Mouse (Mus musculus): ENCODE measurements around the gene Zbtb20. TPM values are rescaled to one million over a fixed set of nuclear protein-coding genes. Genes with fewer than 3 reads are reported as not detected.

Zbtb20 gene
- polyA plus RNA-seq, 1 experiment = 9.6 TPM

GRCm38 (mm10) chr16:43026351-43026750 lies 150.7 kb downstream of the Zbtb20 start:
- no peaks in the 10 kb centered on the region for H3K4me1 ChIP-seq (ENCODE audit: control insufficient read depth, insufficient read depth, insufficient read length, low read length)
- H3K4me3 ChIP-seq (ENCODE audit: low read depth, low read length) = no peak overlapping the region
- WGBS = 91% methylated on average over 2 of the region's 2 CpGs
- H3K36me3 ChIP-seq (ENCODE audit: control insufficient read depth, insufficient read depth, low read length) = no peaks in the 10 kb centered on the region
- TF ChIP-seq CTCF (IDR thresholded peaks at IDR 0.05; ENCODE audit: extremely low read depth, insufficient read length, insufficient replicate concordance, low read depth, low read length) = no peak
- no peaks in the 10 kb centered on the region for H3K27me3 ChIP-seq (ENCODE audit: control insufficient read depth, insufficient read depth, low read length)
- no peak overlapping the region for H3K27ac ChIP-seq (ENCODE audit: insufficient read depth, low read depth, low read length)

GRCm38 (mm10) chr16:43029243-43029642 lies 153.6 kb downstream of the Zbtb20 start:
- no peak overlapping the region for H3K4me3 ChIP-seq (ENCODE audit: low read depth, low read length)
- no peaks in the 10 kb centered on the region for H3K27me3 ChIP-seq (ENCODE audit: control insufficient read depth, insufficient read depth, low read length)
- H3K36me3 ChIP-seq (ENCODE audit: control insufficient read depth, insufficient read depth, low read length) = no peaks in the 10 kb centered on the region
- TF ChIP-seq CTCF (IDR thresholded peaks at IDR 0.05; ENCODE audit: extremely low read depth, insufficient read length, insufficient replicate concordance, low read depth, low read length) = no peak
- TF ChIP-seq POLR2A (IDR thresholded peaks at IDR 0.05; ENCODE audit: low read depth, low read length) = no peak
- WGBS = 64% methylated on average over 3 of the region's 3 CpGs
- H3K4me1 ChIP-seq (ENCODE audit: control insufficient read depth, insufficient read depth, insufficient read length, low read length) = no peaks in the 10 kb centered on the region
- no peak overlapping the region for H3K27ac ChIP-seq (ENCODE audit: insufficient read depth, low read depth, low read length)

GRCm38 (mm10) chr16:43035709-43036108 lies 160.0 kb downstream of the Zbtb20 start:
- no peak overlapping the region for H3K4me3 ChIP-seq (ENCODE audit: low read depth, low read length)
- H3K4me1 ChIP-seq (ENCODE audit: control insufficient read depth, insufficient read depth, insufficient read length, low read length) = no peaks in the 10 kb centered on the region
- H3K27me3 ChIP-seq (ENCODE audit: control insufficient read depth, insufficient read depth, low read length) = no peaks in the 10 kb centered on the region
- H3K27ac ChIP-seq (ENCODE audit: insufficient read depth, low read depth, low read length) = no peak overlapping the region
- H3K36me3 ChIP-seq (ENCODE audit: control insufficient read depth, insufficient read depth, low read length) = no peaks in the 10 kb centered on the region
- WGBS = 86% methylated on average over 6 of the region's 6 CpGs
- TF ChIP-seq CTCF (IDR thresholded peaks at IDR 0.05; ENCODE audit: extremely low read depth, insufficient read length, insufficient replicate concordance, low read depth, low read length) (no peak), POLR2A (IDR thresholded peaks at IDR 0.05; ENCODE audit: low read depth, low read length) (no peak)

- H3K4me3 ChIP-seq (ENCODE audit: low read depth, low read length) = no peak overlapping the region
- H3K27ac ChIP-seq (ENCODE audit: insufficient read depth, low read depth, low read length) = no peak overlapping the region
- H3K36me3 ChIP-seq (ENCODE audit: control insufficient read depth, insufficient read depth, low read length) = no peaks in the 10 kb centered on the region
- 80% methylated on average over 5 of the region's 5 CpGs for WGBS
- no peaks in the 10 kb centered on the region for H3K4me1 ChIP-seq (ENCODE audit: control insufficient read depth, insufficient read depth, insufficient read length, low read length)
- TF ChIP-seq POLR2A (IDR thresholded peaks at IDR 0.05; ENCODE audit: low read depth, low read length) (no peak), CTCF (IDR thresholded peaks at IDR 0.05; ENCODE audit: extremely low read depth, insufficient read length, insufficient replicate concordance, low read depth, low read length) (no peak)
- no peaks in the 10 kb centered on the region for H3K27me3 ChIP-seq (ENCODE audit: control insufficient read depth, insufficient read depth, low read length)
These were observed 160.8 kb downstream of the Zbtb20 start for GRCm38 (mm10) chr16:43036510-43036909.

GRCm38 (mm10) chr16:43037320-43037719 lies 161.6 kb downstream of the Zbtb20 start:
- WGBS = 91% methylated on average over 4 of the region's 4 CpGs
- Histone ChIP-seq H3K4me1 (ENCODE audit: control insufficient read depth, insufficient read depth, insufficient read length, low read length) (no peaks in the 10 kb centered on the region), H3K27ac (ENCODE audit: insufficient read depth, low read depth, low read length) (no peak overlapping the region), H3K36me3 (ENCODE audit: control insufficient read depth, insufficient read depth, low read length) (no peaks in the 10 kb centered on the region), H3K4me3 (ENCODE audit: low read depth, low read length) (no peak overlapping the region), H3K27me3 (ENCODE audit: control insufficient read depth, insufficient read depth, low read length) (no peaks in the 10 kb centered on the region)
- TF ChIP-seq CTCF (IDR thresholded peaks at IDR 0.05; ENCODE audit: extremely low read depth, insufficient read length, insufficient replicate concordance, low read depth, low read length) (no peak), POLR2A (IDR thresholded peaks at IDR 0.05; ENCODE audit: low read depth, low read length) (no peak)

GRCm38 (mm10) chr16:43045611-43046010 lies 169.9 kb downstream of the Zbtb20 start:
- Histone ChIP-seq H3K27ac (ENCODE audit: insufficient read depth, low read depth, low read length) (no peak overlapping the region), H3K27me3 (ENCODE audit: control insufficient read depth, insufficient read depth, low read length) (no peaks in the 10 kb centered on the region), H3K4me1 (ENCODE audit: control insufficient read depth, insufficient read depth, insufficient read length, low read length) (no peaks in the 10 kb centered on the region), H3K4me3 (ENCODE audit: low read depth, low read length) (no peak overlapping the region), H3K36me3 (ENCODE audit: control insufficient read depth, insufficient read depth, low read length) (no peaks in the 10 kb centered on the region)
- TF ChIP-seq POLR2A (IDR thresholded peaks at IDR 0.05; ENCODE audit: low read depth, low read length) (no peak), CTCF (IDR thresholded peaks at IDR 0.05; ENCODE audit: extremely low read depth, insufficient read length, insufficient replicate concordance, low read depth, low read length) (no peak)

- no peak for TF ChIP-seq CTCF (IDR thresholded peaks at IDR 0.05; ENCODE audit: extremely low read depth, insufficient read length, insufficient replicate concordance, low read depth, low read length)
- no peak for TF ChIP-seq POLR2A (IDR thresholded peaks at IDR 0.05; ENCODE audit: low read depth, low read length)
- Histone ChIP-seq H3K27ac (ENCODE audit: insufficient read depth, low read depth, low read length) (no peak overlapping the region), H3K4me3 (ENCODE audit: low read depth, low read length) (no peak overlapping the region), H3K4me1 (ENCODE audit: control insufficient read depth, insufficient read depth, insufficient read length, low read length) (no peaks in the 10 kb centered on the region), H3K27me3 (ENCODE audit: control insufficient read depth, insufficient read depth, low read length) (no peaks in the 10 kb centered on the region), H3K36me3 (ENCODE audit: control insufficient read depth, insufficient read depth, low read length) (no peaks in the 10 kb centered on the region)
- 94% methylated on average over 3 of the region's 3 CpGs for WGBS
These were observed 171.0 kb downstream of the Zbtb20 start for GRCm38 (mm10) chr16:43046686-43047085.

Measured in small intestine, adult 2 months (tissue).